Mouse (Mus musculus) induced T-regulatory cell, adult 2 months (primary cell): ENCODE measurements around the gene Akt2.

Experiments
- DNase-seq: peaks from one replicate; pipeline ENCODE4 v3.0.0-alpha.2; 2012; ENCODE audit warnings: low read depth

The Akt2 gene

GRCm38 (mm10) chr7:27591266-27592216 lies at the start of gene Akt2:
Gene Akt2, plus strand, starts transcription at chr7:27591552.
- peak; percentile 98 for DNase-seq

GRCm38 (mm10) chr7:27541922-27542321 lies 49.4 kb upstream of the Akt2 start:
- DNase-seq: no peak

- DNase-seq: peak; percentile 90
Measured at GRCm38 (mm10) chr7:27542392-27543033, 48.8 kb upstream of the Akt2 start.

- no peak for DNase-seq
Measured at GRCm38 (mm10) chr7:27543065-27543464, 48.3 kb upstream of the Akt2 start.

DNA sequence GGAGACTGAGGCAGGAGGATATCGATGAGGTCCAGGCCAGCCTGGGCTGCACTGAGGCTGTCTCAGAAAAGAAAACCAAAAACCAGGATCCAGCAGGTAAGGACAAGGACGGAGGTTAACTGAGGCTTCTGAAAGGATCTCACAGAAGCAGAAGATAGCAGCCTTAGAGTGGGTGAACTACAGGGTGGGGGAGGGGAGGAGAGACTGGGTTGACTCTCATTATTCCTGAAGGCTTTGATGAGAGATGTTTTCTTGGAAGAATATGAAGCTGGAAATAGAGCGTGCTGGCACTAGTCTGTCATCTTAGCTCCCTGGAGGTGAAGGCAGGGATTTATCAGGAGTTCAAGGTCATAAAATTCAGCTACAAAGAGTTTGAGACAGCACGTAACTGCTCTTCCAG lies 47.5 kb upstream of the Akt2 start:
- DNase-seq: no peak

- peak; percentile 93 for DNase-seq
Measured at GRCm38 (mm10) chr7:27544675-27545370, 46.5 kb upstream of the Akt2 start.

- DNase-seq: no peak
Measured at GRCm38 (mm10) chr7:27549597-27549996, 41.8 kb upstream of the Akt2 start.

GRCm38 (mm10) chr7:27552070-27552469 lies 39.3 kb upstream of the Akt2 start:
- DNase-seq: peak; percentile 39

DNA sequence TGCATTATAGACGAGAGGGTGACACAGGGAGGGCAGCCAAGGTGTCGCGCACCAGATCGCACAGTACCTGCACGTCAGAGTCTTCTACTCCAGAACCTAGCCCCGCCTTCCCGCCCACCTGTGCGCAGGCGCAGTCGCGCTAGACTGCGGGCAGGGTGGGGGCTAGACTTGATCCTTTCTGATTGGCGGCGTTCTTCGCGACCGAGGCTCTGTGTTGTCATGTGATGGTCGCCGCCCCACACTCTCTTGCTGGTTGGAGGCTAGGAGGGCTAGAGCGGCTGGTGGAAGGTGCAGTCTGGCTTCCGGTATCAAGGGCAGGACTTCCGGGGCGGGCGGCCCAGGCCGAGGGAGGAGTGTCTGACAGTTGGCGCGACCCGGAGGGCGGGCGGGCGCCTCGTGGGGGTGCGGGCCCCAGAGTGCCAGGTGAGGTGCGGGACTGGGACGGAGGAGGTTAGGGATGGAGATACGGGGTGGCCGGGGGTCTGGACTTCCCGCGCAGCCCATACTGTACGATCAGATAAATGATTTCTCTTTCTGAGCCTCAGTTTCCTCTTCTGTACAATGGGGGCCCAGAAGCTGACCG lies 38.3 kb upstream of the Akt2 start, which contains the start of the genes Pld3 and 2310022A10Rik:
TSS of gene Pld3 (minus strand) at position 288 of the 583 bp plus-strand sequence.
TSS of gene 2310022A10Rik (plus strand) at position 303 of the 583 bp plus-strand sequence.
- DNase-seq: peak; percentile 97

DNA sequence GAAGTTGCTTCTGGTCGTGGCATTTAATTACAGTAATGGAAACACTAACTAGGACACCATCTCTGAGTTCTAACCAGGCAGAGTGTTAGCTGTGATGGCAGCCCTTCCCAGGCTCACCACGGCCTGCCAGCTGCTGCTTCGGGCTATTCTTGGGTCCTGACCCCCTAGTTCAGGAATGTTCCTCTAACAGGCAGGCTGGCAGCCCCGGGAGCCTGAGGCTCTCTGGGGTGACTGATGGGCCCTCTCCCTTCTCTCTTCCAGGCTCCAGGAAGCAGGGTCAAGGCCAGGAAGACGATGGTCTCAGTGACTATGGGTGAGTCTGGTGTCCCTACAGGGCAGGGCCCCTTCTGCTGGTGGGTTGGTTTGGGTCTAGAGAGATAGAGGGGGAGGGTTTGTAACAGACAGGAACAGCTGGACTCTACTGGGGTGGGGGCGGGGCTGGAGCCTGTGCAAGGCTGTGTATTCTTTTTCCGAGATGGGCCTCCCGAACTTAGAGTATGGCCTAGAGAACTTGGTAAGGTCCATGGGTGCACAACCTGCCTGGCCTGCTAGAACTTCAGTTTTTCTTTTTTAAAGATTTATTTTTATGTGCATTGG lies 31.0 kb upstream of the Akt2 start:
- no peak for DNase-seq

- no peak for DNase-seq
Measured at GRCm38 (mm10) chr7:27560978-27561377, 30.4 kb upstream of the Akt2 start.

- DNase-seq: no peak
Measured at GRCm38 (mm10) chr7:27569580-27570224, 21.6 kb upstream of the Akt2 start.

DNA sequence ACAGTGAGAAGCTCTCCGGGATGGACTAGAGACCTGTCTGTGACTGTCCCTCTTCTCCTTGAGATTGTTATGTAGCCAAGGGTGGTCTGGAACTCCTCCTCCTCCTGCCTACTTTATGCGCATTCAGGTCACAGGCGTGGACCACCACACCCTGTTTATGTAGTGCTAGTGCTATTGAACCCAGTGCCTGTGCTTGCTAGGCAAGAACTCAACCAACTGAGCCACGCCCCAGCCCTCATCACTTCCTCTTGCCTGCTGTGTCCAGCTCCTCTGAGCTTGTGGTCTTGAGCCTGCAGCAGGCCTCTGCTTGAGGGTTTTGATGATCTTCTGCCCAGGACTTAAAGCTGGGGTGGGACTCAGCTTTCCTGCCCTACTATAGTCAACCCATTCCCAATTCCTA lies 19.2 kb upstream of the Akt2 start:
- no peak for DNase-seq

- DNase-seq: no peak
Measured at GRCm38 (mm10) chr7:27574124-27574880, 17.1 kb upstream of the Akt2 start.

- peak; percentile 64 for DNase-seq
Measured at GRCm38 (mm10) chr7:27576914-27577313, 14.4 kb upstream of the Akt2 start.

DNA sequence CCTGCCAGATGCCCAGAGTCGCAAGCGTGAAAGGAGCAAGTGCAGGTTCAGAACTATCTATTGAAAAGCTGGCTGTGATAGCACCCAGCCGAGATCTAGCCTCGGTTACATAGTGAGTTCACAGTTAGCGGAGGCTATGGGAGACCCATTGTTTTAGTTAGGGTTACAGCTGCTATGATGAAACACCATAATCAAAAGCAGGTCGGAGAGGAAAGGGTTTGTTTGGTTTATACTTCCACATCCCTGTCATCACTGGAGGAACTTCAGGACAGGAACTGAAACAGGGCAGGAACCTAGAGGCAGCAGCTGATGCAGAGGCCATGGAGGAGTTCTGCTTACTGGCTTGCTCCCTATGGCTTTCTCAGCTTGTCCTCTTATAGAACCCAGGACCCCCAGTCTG lies 13.8 kb upstream of the Akt2 start:
- no peak for DNase-seq

- no peak for DNase-seq
Measured at GRCm38 (mm10) chr7:27578465-27578864, 12.9 kb upstream of the Akt2 start.

DNA sequence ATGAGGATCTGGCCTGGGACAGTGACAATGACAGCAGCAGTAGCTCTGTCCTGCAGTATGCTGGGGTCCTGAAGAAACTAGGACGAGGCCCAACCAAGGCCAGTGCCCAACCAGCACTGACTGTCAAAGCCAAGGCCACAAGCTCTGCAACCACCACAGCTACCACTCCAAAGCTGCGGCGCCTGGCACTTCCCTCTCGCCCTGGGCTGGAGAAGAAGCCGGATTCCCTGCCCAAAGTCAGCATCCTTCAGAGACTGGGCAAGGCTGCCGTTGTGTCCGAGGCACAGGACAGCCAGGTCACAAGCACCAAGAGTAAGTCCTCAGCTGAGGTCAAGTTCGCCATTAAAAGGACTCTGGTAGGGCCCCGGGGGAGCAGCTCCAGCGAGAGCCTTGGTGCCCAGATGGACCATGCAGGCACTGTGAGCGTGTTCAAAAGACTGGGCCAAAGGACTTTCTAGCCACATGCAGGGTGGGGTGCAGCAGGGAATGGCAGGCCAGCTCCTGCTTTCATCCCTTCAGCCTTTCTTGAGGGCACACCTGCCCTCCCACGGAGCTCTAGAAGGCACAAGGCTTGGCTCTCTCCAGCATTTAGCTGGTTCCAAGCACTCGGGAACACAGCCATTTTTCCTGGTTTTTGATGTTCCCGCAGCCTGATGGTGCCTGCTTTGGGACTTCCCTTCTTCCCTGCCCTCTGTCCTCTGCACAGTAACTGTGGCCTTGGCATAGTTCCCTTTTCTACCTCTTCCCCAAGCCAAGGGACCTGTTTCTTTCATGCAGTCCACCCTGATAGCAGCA lies 10.8 kb upstream of the Akt2 start:
- no peak for DNase-seq

DNA sequence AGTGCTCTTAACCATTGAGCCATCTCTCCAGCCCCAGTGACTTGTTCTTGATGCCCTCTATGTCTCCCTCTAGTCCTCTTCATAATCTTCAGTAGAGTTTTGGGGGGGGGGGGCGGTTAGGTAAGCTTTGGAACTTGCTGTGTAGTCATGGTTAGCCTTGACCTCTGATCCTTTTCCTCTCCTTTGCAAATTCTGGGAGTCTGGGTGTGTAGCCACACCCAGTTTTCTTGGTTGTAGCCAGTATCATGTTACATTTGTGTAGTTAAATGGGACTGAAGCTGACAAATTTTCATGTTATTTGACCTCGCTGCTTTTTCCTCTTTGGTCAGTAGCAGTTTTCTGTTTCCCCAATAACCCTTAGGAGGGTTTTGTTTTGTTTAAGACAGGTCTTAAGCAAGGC lies 4.5 kb upstream of the Akt2 start:
- DNase-seq: no peak

GRCm38 (mm10) chr7:27587741-27588140 lies 3.6 kb upstream of the Akt2 start:
- peak; percentile 42 for DNase-seq
